In the genomic region with DNA sequence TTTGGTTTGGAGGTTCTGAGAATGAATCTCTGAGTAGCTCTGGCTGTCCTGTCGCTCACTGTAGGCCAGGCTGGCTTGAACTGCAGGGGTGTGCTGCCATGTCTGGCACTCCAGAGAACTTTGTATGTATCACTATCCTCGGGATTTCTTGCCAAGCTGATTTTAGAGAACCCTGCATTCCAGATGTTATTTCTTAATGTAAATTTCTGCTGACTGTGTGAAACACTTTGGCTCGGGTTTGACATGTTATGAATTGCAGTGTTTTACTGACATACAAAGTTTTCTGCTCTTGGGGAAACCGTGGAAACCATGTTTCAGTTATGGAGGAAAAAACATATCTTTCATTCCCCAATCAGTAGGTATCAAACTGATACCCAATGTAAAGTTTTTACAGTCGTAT, we compare ENCODE assay signal across 24 mouse cellular contexts. TPM values are rescaled to one million over a fixed set of nuclear protein-coding genes. Genes with fewer than 3 reads are reported as not detected.
A peak's percentile ranks its signal among the peaks of the same experiment; 100 is the strongest.
DNase-seq lines count a peak whose midpoint lies in the region; ATAC-seq and TF ChIP-seq lines count a peak whose summit lies in the region.
"Had no signal": no experiment of that assay in that cellular context is flagged by ENCODE, and none has a peak within 500 bp of the region (broad histone marks: within the 10 kb centered on the region; RNA-seq: fewer than 3 reads in every experiment).

No protein-coding gene starts in this region.

- ATAC-seq in embryonic facial prominence, embryonic 13.5 days (ENCODE audit: insufficient number of reproducible peaks, insufficient read depth, low FRiP score, low TSS enrichment, low read depth): no peak
- no peak for ATAC-seq in midbrain, embryonic 11.5 days (ENCODE audit: low FRiP score)
- ATAC-seq in midbrain, embryonic 15.5 days (replicated peaks): no peak
- no peak for ATAC-seq in stomach, postnatal 0 days (ENCODE audit: low FRiP score, low TSS enrichment)
- ATAC-seq: forebrain, embryonic 15.5 days; hindbrain, postnatal 0 days; inflammation-experienced regulatory T-cells, adult 6 months; Patski had no signal

- no peak for TF ChIP-seq EP300 in stomach, postnatal 0 days (optimal IDR thresholded peaks at IDR 0.05)

- H3K4me3 ChIP-seq in embryonic facial prominence, embryonic 13.5 days: no peak overlapping the region
- no peak overlapping the region for H3K4me3 ChIP-seq in embryonic facial prominence, embryonic 10.5 days
- no peak overlapping the region for H3K4me3 ChIP-seq in midbrain, embryonic 11.5 days (ENCODE audit: low read depth, low read length)
- no peak overlapping the region for H3K4me3 ChIP-seq in midbrain, embryonic 15.5 days
- no peak overlapping the region for H3K4me3 ChIP-seq in stomach, postnatal 0 days (ENCODE audit: low read depth, low read length)
- H3K4me3 ChIP-seq: erythroblast, embryonic 14.5 days; forebrain, embryonic 12.5 days; forebrain, embryonic 15.5 days; heart, embryonic 10.5 days; heart, embryonic 13.5 days had no signal

- no peak overlapping the region for H3K9ac ChIP-seq in embryonic facial prominence, embryonic 13.5 days
- H3K9ac ChIP-seq in midbrain, embryonic 11.5 days (ENCODE audit: low read length): no peak overlapping the region
- no peak overlapping the region for H3K9ac ChIP-seq in midbrain, embryonic 15.5 days
- H3K9ac ChIP-seq in stomach, postnatal 0 days (ENCODE audit: low read length): no peak overlapping the region
- H3K9ac ChIP-seq: forebrain, embryonic 12.5 days; forebrain, embryonic 15.5 days; heart, embryonic 13.5 days; hindbrain, embryonic 14.5 days had no signal

- H3K27ac ChIP-seq in embryonic facial prominence, embryonic 13.5 days: peak overlapping the region; percentile 52
- H3K27ac ChIP-seq in embryonic facial prominence, embryonic 10.5 days (replicated peaks): no peak overlapping the region
- H3K27ac ChIP-seq in midbrain, embryonic 11.5 days (ENCODE audit: low read depth, low read length): no peak overlapping the region
- no peak overlapping the region for H3K27ac ChIP-seq in midbrain, embryonic 15.5 days
- 0 out of 2 replicates have a peak overlapping the region, but pooled peaks have one; percentile 13 for H3K27ac ChIP-seq in stomach, postnatal 0 days (replicated peaks)
- H3K27ac ChIP-seq: forebrain, embryonic 12.5 days; forebrain, embryonic 15.5 days; heart, embryonic 10.5 days; heart, embryonic 13.5 days; hindbrain, embryonic 14.5 days; hindbrain, postnatal 0 days had no signal

- TF ChIP-seq CTCF in stomach, postnatal 0 days (IDR thresholded peaks at IDR 0.05; ENCODE audit: low read depth): no peak

- peaks cover 56% of the 10 kb centered on the region for H3K36me3 ChIP-seq in embryonic facial prominence, embryonic 13.5 days
- peaks cover 94% of the 10 kb centered on the region for H3K36me3 ChIP-seq in embryonic facial prominence, embryonic 10.5 days (replicated peaks)
- H3K36me3 ChIP-seq in midbrain, embryonic 11.5 days (ENCODE audit: control insufficient read depth, insufficient read depth, low read length): peaks cover 7% of the 10 kb centered on the region; the same call in 1 of the 2 replicates
- peaks cover 21% of the 10 kb centered on the region for H3K36me3 ChIP-seq in midbrain, embryonic 15.5 days (replicated peaks)
- H3K36me3 ChIP-seq in stomach, postnatal 0 days (ENCODE audit: control insufficient read depth, insufficient read depth, low read length): peaks cover 9% of the 10 kb centered on the region

- no peaks in the 10 kb centered on the region for H3K9me3 ChIP-seq in embryonic facial prominence, embryonic 13.5 days
- H3K9me3 ChIP-seq in embryonic facial prominence, embryonic 10.5 days: no peaks in the 10 kb centered on the region
- H3K9me3 ChIP-seq in midbrain, embryonic 11.5 days (ENCODE audit: control insufficient read depth, low read length): no peaks in the 10 kb centered on the region
- no peaks in the 10 kb centered on the region for H3K9me3 ChIP-seq in midbrain, embryonic 15.5 days
- no peaks in the 10 kb centered on the region for H3K9me3 ChIP-seq in stomach, postnatal 0 days (ENCODE audit: control insufficient read depth, low read length)
- H3K9me3 ChIP-seq: forebrain, embryonic 12.5 days; forebrain, embryonic 15.5 days; heart, embryonic 10.5 days; heart, embryonic 13.5 days had no signal

- H3K4me1 ChIP-seq in embryonic facial prominence, embryonic 13.5 days: peaks cover 4% of the 10 kb centered on the region; the same call in 1 of the 2 replicates
- no peaks in the 10 kb centered on the region for H3K4me1 ChIP-seq in embryonic facial prominence, embryonic 10.5 days
- H3K4me1 ChIP-seq in midbrain, embryonic 11.5 days (ENCODE audit: control insufficient read depth, insufficient read depth, low read length): no peaks in the 10 kb centered on the region
- H3K4me1 ChIP-seq in midbrain, embryonic 15.5 days: no peaks in the 10 kb centered on the region
- H3K4me1 ChIP-seq in stomach, postnatal 0 days (replicated peaks; ENCODE audit: control insufficient read depth, insufficient read depth): no peaks in the 10 kb centered on the region
- H3K4me1 ChIP-seq: forebrain, embryonic 12.5 days; forebrain, embryonic 15.5 days; heart, embryonic 10.5 days; heart, embryonic 13.5 days had no signal

- no peaks in the 10 kb centered on the region for H3K27me3 ChIP-seq in embryonic facial prominence, embryonic 13.5 days
- H3K27me3 ChIP-seq in embryonic facial prominence, embryonic 10.5 days (replicated peaks; ENCODE audit: low read depth, poor library complexity, severe bottlenecking): no peaks in the 10 kb centered on the region
- no peaks in the 10 kb centered on the region for H3K27me3 ChIP-seq in midbrain, embryonic 11.5 days (ENCODE audit: control insufficient read depth, insufficient read depth, low read length)
- no peaks in the 10 kb centered on the region for H3K27me3 ChIP-seq in midbrain, embryonic 15.5 days (replicated peaks)
- no peaks in the 10 kb centered on the region for H3K27me3 ChIP-seq in stomach, postnatal 0 days (ENCODE audit: control insufficient read depth, insufficient read depth, low read length)
- H3K27me3 ChIP-seq: forebrain, embryonic 12.5 days; forebrain, embryonic 15.5 days; heart, embryonic 13.5 days; Patski had no signal

- WGBS in embryonic facial prominence, embryonic 13.5 days: 55% methylated on average over 5 of the region's 5 CpGs
- 91% methylated on average over 5 of the region's 5 CpGs for whole genome bisulfite sequencing in embryonic facial prominence, embryonic 10.5 days
- 89% methylated on average over 5 of the region's 5 CpGs for WGBS in midbrain, embryonic 11.5 days
- 91% methylated on average over 5 of the region's 5 CpGs for WGBS in midbrain, embryonic 15.5 days
- WGBS in stomach, postnatal 0 days: 60% methylated on average over 5 of the region's 5 CpGs

- DNase-seq in embryonic facial prominence, embryonic 10.5 days (ENCODE audit: low spot score): no peak
- DNase-seq in midbrain, embryonic 11.5 days (ENCODE audit: low spot score, missing footprints): peak; percentile 61
- DNase-seq in stomach, postnatal 0 days (ENCODE audit: low spot score): no peak
- DNase-seq in adrenal gland, postnatal 14 days: no peak
- DNase-seq: adrenal gland, postnatal 10 days; cerebellum, adult 11 months; cerebellum, adult 2 months; cerebellum, adult 9-11 months; cerebellum, postnatal 25 days; gastrocnemius, postnatal 25 days; heart, adult 18-20 months; heart, postnatal 14 days; heart, postnatal 4 days had no signal

- no peak overlapping the region for H3K4me2 ChIP-seq in embryonic facial prominence, embryonic 13.5 days
- H3K4me2 ChIP-seq in midbrain, embryonic 11.5 days: no peak overlapping the region
- no peak overlapping the region for H3K4me2 ChIP-seq in midbrain, embryonic 15.5 days
- no peak overlapping the region for H3K4me2 ChIP-seq in stomach, postnatal 0 days (replicated peaks; ENCODE audit: low read depth)
- H3K4me2 ChIP-seq: forebrain, embryonic 12.5 days; forebrain, embryonic 15.5 days; heart, embryonic 13.5 days; hindbrain, embryonic 14.5 days had no signal

RNA-seq across cellular contexts. Expression of gene Acat1, which starts 34.5 kb away (rescaled TPM):
- 113 and 131 TPM in 2 replicates for polyA plus RNA-seq in embryonic facial prominence, embryonic 13.5 days (2015; fragmentation: Nextera tagmentation; extraction: Ambion mirVana)
- 33.6 and 37.4 TPM in 2 replicates for polyA plus RNA-seq in embryonic facial prominence, embryonic 10.5 days (2016; fragmentation: Nextera tagmentation; extraction: Ambion mirVana)
- polyA plus RNA-seq in midbrain, embryonic 11.5 days (2014; fragmentation: Nextera tagmentation; extraction: Ambion mirVana): 52.7 and 53.2 TPM in 2 replicates
- polyA plus RNA-seq in midbrain, embryonic 15.5 days (2015; fragmentation: Nextera tagmentation; extraction: Ambion mirVana): 137 and 138 TPM in 2 replicates
- 113 and 115 TPM in 2 replicates for polyA plus RNA-seq in stomach, postnatal 0 days (2015; fragmentation: Nextera tagmentation; extraction: Ambion mirVana)
- 279 and 318 TPM in 2 replicates for total RNA-seq in adrenal gland, postnatal 14 days (2021)

RNA-seq across cellular contexts. Expression of gene Npat, which starts 38.9 kb away (rescaled TPM):
- polyA plus RNA-seq in embryonic facial prominence, embryonic 13.5 days (2015; fragmentation: Nextera tagmentation; extraction: Ambion mirVana): 21.9 and 22.6 TPM in 2 replicates
- 20.6 and 23.9 TPM in 2 replicates for polyA plus RNA-seq in embryonic facial prominence, embryonic 10.5 days (2016; fragmentation: Nextera tagmentation; extraction: Ambion mirVana)
- 22.2 and 25.4 TPM in 2 replicates for polyA plus RNA-seq in midbrain, embryonic 11.5 days (2014; fragmentation: Nextera tagmentation; extraction: Ambion mirVana)
- 9.9 and 11.0 TPM in 2 replicates for polyA plus RNA-seq in midbrain, embryonic 15.5 days (2015; fragmentation: Nextera tagmentation; extraction: Ambion mirVana)
- polyA plus RNA-seq in stomach, postnatal 0 days (2015; fragmentation: Nextera tagmentation; extraction: Ambion mirVana): 4.9 and 5.1 TPM in 2 replicates
- total RNA-seq in adrenal gland, postnatal 14 days (2021): 12.7 and 13.1 TPM in 2 replicates

RNA-seq across cellular contexts. Expression of gene Atm, which starts 39.2 kb away (rescaled TPM):
- polyA plus RNA-seq in embryonic facial prominence, embryonic 13.5 days (2015; fragmentation: Nextera tagmentation; extraction: Ambion mirVana): 20.3 and 22.0 TPM in 2 replicates
- polyA plus RNA-seq in embryonic facial prominence, embryonic 10.5 days (2016; fragmentation: Nextera tagmentation; extraction: Ambion mirVana): 19.3 and 22.0 TPM in 2 replicates
- 17.7 and 18.0 TPM in 2 replicates for polyA plus RNA-seq in midbrain, embryonic 11.5 days (2014; fragmentation: Nextera tagmentation; extraction: Ambion mirVana)
- 9.2 and 10.5 TPM in 2 replicates for polyA plus RNA-seq in midbrain, embryonic 15.5 days (2015; fragmentation: Nextera tagmentation; extraction: Ambion mirVana)
- polyA plus RNA-seq in stomach, postnatal 0 days (2015; fragmentation: Nextera tagmentation; extraction: Ambion mirVana): 6.7 and 7.5 TPM in 2 replicates
- 13.7 and 17.3 TPM in 2 replicates for total RNA-seq in adrenal gland, postnatal 14 days (2021)

Comparison
In these comparisons a context has a peak if more than half of its experiments do, and no peak if none do; other contexts are left out.
1. H3K27ac ChIP-seq: peak in embryonic facial prominence, embryonic 13.5 days (single experiment) and stomach, postnatal 0 days (single experiment); none in embryonic facial prominence, embryonic 10.5 days (single experiment), midbrain, embryonic 11.5 days (single experiment) and midbrain, embryonic 15.5 days (single experiment).